16 mouse cellular contexts compared by ENCODE assay signal in genomic region chr6:30072476-30072875, GRCm38 (mm10). TPM values are rescaled to one million over a fixed set of nuclear protein-coding genes. Genes with fewer than 3 reads are reported as not detected.
A peak's percentile ranks its signal among the peaks of the same experiment; 100 is the strongest.
DNase-seq lines count a peak whose midpoint lies in the region; ATAC-seq and TF ChIP-seq lines count a peak whose summit lies in the region.
"Had no signal": no experiment of that assay in that cellular context is flagged by ENCODE, and none has a peak within 500 bp of the region (broad histone marks: within the 10 kb centered on the region; RNA-seq: fewer than 3 reads in every experiment).

No protein-coding gene starts in this region.

- no peak for DNase-seq in kidney, postnatal 0 days (ENCODE audit: low spot score)
- DNase-seq in midbrain, postnatal 0 days (ENCODE audit: low spot score), result no peak
- DNase-seq in induced T-regulatory cell, adult 2 months (ENCODE audit: low read depth), result peak; percentile 45
- no peak for DNase-seq in right cerebral cortex, adult 18-20 months
- DNase-seq in urinary bladder, postnatal 10 days (ENCODE audit: low spot score), result no peak
- DNase-seq: adrenal gland, postnatal 14 days; cerebellum, adult 9-11 months; embryo, embryonic 11 days; gastrocnemius, postnatal 14 days; kidney, adult 2 months; right cerebral cortex, postnatal 14 days had no signal

- TF ChIP-seq CTCF in kidney, postnatal 0 days (IDR thresholded peaks at IDR 0.05; ENCODE audit: low read depth), result peak; percentile 35; the same call in 1 of the 2 replicates
- TF ChIP-seq CTCF in midbrain, postnatal 0 days (IDR thresholded peaks at IDR 0.05), result peak; percentile 12; the same call in 1 of the 2 replicates

- 86% methylated on average over 3 of the region's 3 CpGs for WGBS in kidney, postnatal 0 days
- 86% methylated on average over 3 of the region's 3 CpGs for WGBS in kidney, embryonic 15.5 days
- 92% methylated on average over 3 of the region's 3 CpGs for WGBS in midbrain, postnatal 0 days
- 93% methylated on average over 3 of the region's 3 CpGs for WGBS in midbrain, embryonic 16.5 days

- no peaks in the 10 kb centered on the region for H3K27me3 ChIP-seq in kidney, postnatal 0 days (ENCODE audit: insufficient read depth, low read length)
- H3K27me3 ChIP-seq in kidney, embryonic 15.5 days, result no peaks in the 10 kb centered on the region
- no peaks in the 10 kb centered on the region for H3K27me3 ChIP-seq in midbrain, postnatal 0 days (ENCODE audit: insufficient read depth, low read length)
- no peaks in the 10 kb centered on the region for H3K27me3 ChIP-seq in midbrain, embryonic 16.5 days (ENCODE audit: control insufficient read depth, insufficient read depth, low read depth, low read length)
- H3K27me3 ChIP-seq: forebrain, embryonic 15.5 days; heart, embryonic 12.5 days; liver, embryonic 12.5 days had no signal

- ATAC-seq in kidney, postnatal 0 days (replicated peaks; ENCODE audit: low FRiP score, low read depth), result no peak
- ATAC-seq in kidney, embryonic 15.5 days (replicated peaks; ENCODE audit: low FRiP score), result no peak
- no peak for ATAC-seq in midbrain, postnatal 0 days (ENCODE audit: low FRiP score)
- ATAC-seq in midbrain, embryonic 16.5 days, result no peak
- ATAC-seq: forebrain, embryonic 15.5 days; liver, embryonic 12.5 days had no signal

- no peaks in the 10 kb centered on the region for H3K36me3 ChIP-seq in kidney, postnatal 0 days (ENCODE audit: insufficient read depth, low read length)
- no peaks in the 10 kb centered on the region for H3K36me3 ChIP-seq in kidney, embryonic 15.5 days
- H3K36me3 ChIP-seq in midbrain, postnatal 0 days (ENCODE audit: insufficient read depth, low read length), result no peaks in the 10 kb centered on the region
- no peaks in the 10 kb centered on the region for H3K36me3 ChIP-seq in midbrain, embryonic 16.5 days (ENCODE audit: control insufficient read depth, insufficient read depth, low read length)
- H3K36me3 ChIP-seq: forebrain, embryonic 15.5 days; liver, embryonic 12.5 days had no signal

- H3K9ac ChIP-seq in kidney, postnatal 0 days (ENCODE audit: low read depth, low read length), result no peak overlapping the region
- no peak overlapping the region for H3K9ac ChIP-seq in kidney, embryonic 15.5 days
- H3K9ac ChIP-seq in midbrain, postnatal 0 days (replicated peaks; ENCODE audit: low read length, poor library complexity, severe bottlenecking), result no peak overlapping the region
- H3K9ac ChIP-seq in midbrain, embryonic 16.5 days (ENCODE audit: low read depth, low read length), result no peak overlapping the region
- H3K9ac ChIP-seq: forebrain, embryonic 15.5 days; heart, embryonic 12.5 days; liver, embryonic 12.5 days had no signal

- H3K4me3 ChIP-seq in kidney, postnatal 0 days (replicated peaks; ENCODE audit: low read depth, low read length), result no peak overlapping the region
- H3K4me3 ChIP-seq in kidney, embryonic 15.5 days (replicated peaks), result no peak overlapping the region
- H3K4me3 ChIP-seq in midbrain, postnatal 0 days (ENCODE audit: low read depth, low read length), result no peak overlapping the region
- H3K4me3 ChIP-seq in midbrain, embryonic 16.5 days (ENCODE audit: low read depth, low read length), result no peak overlapping the region
- H3K4me3 ChIP-seq: forebrain, embryonic 15.5 days; heart, embryonic 12.5 days; liver, embryonic 12.5 days had no signal

- no peak overlapping the region for H3K4me2 ChIP-seq in kidney, postnatal 0 days (ENCODE audit: low read length)
- no peak overlapping the region for H3K4me2 ChIP-seq in kidney, embryonic 15.5 days
- no peak overlapping the region for H3K4me2 ChIP-seq in midbrain, postnatal 0 days (ENCODE audit: low read depth, low read length, poor library complexity, severe bottlenecking)
- no peak overlapping the region for H3K4me2 ChIP-seq in midbrain, embryonic 16.5 days (ENCODE audit: low read length)
- H3K4me2 ChIP-seq: forebrain, embryonic 15.5 days; heart, embryonic 12.5 days; liver, embryonic 12.5 days had no signal

- no peaks in the 10 kb centered on the region for H3K9me3 ChIP-seq in kidney, postnatal 0 days (replicated peaks; ENCODE audit: low read length)
- H3K9me3 ChIP-seq in kidney, embryonic 15.5 days (replicated peaks), result no peaks in the 10 kb centered on the region
- no peaks in the 10 kb centered on the region for H3K9me3 ChIP-seq in midbrain, postnatal 0 days (ENCODE audit: low read length)
- H3K9me3 ChIP-seq in midbrain, embryonic 16.5 days (replicated peaks; ENCODE audit: control insufficient read depth, low read length, poor library complexity, severe bottlenecking), result no peaks in the 10 kb centered on the region
- H3K9me3 ChIP-seq: forebrain, embryonic 15.5 days; heart, embryonic 12.5 days; liver, embryonic 12.5 days had no signal

- H3K27ac ChIP-seq in kidney, postnatal 0 days, result no peak overlapping the region
- no peak overlapping the region for H3K27ac ChIP-seq in kidney, embryonic 15.5 days
- no peak overlapping the region for H3K27ac ChIP-seq in midbrain, postnatal 0 days (ENCODE audit: low read depth, low read length)
- H3K27ac ChIP-seq in midbrain, embryonic 16.5 days (ENCODE audit: low read length), result no peak overlapping the region
- H3K27ac ChIP-seq: forebrain, embryonic 15.5 days; liver, embryonic 12.5 days had no signal

- no peaks in the 10 kb centered on the region for H3K4me1 ChIP-seq in kidney, postnatal 0 days (replicated peaks; ENCODE audit: insufficient read depth, low read length)
- H3K4me1 ChIP-seq in kidney, embryonic 15.5 days, result peaks cover 3% of the 10 kb centered on the region; the same call in 1 of the 2 replicates
- H3K4me1 ChIP-seq in midbrain, postnatal 0 days (ENCODE audit: insufficient read depth, low read length), result no peaks in the 10 kb centered on the region
- no peaks in the 10 kb centered on the region for H3K4me1 ChIP-seq in midbrain, embryonic 16.5 days (ENCODE audit: control insufficient read depth, insufficient read depth, low read length)

RNA-seq across cellular contexts. Expression of gene Nrf1, which starts 24.7 kb away (rescaled TPM):
- 31.8 and 32.0 TPM in 2 replicates for polyA plus RNA-seq in kidney, postnatal 0 days (2015; fragmentation: Nextera tagmentation; extraction: Ambion mirVana)
- polyA plus RNA-seq in kidney, embryonic 15.5 days (2015; fragmentation: Nextera tagmentation; extraction: Ambion mirVana), result 57.3 and 63.0 TPM in 2 replicates
- total RNA-seq in midbrain, postnatal 0 days (2014; rRNA removed), result 37.2 and 46.6 TPM in 2 replicates
- polyA plus RNA-seq in midbrain, postnatal 0 days (2015; fragmentation: Nextera tagmentation; extraction: Ambion mirVana), result 19.9 and 21.3 TPM in 2 replicates
- polyA plus RNA-seq in midbrain, embryonic 16.5 days (2015; fragmentation: Nextera tagmentation; extraction: Ambion mirVana), result 33.8 and 35.4 TPM in 2 replicates
